Mouse (Mus musculus) CH12.LX (cell line): ENCODE measurements around the gene Traf5. TPM values are rescaled to one million over a fixed set of nuclear protein-coding genes. Genes with fewer than 3 reads are reported as not detected.

Experiments
- DNase-seq: peaks from one replicate; pipeline ENCODE4 v3.0.0-alpha.2; 2013; ENCODE audit errors: extremely low read depth
- H3K27ac ChIP-seq: 2 replicates; pipeline ENCODE4 v1.5.1; 2012; ENCODE audit warnings: low read depth, mild to moderate bottlenecking, control low read depth, moderate library complexity; ENCODE audit not compliant: insufficient read depth
- H3K27me3 ChIP-seq: replicated peaks from 2 replicates; pipeline ENCODE3; 2012; ENCODE audit warnings: inconsistent platforms
- H3K36me3 ChIP-seq, 2 experiments: replicated peaks in 1 of 2; 2 replicates each; pipeline versions ENCODE3 to v1.6.1; 2012; ENCODE audit warnings: inconsistent platforms in 1 of 2, low read length in 1 of 2, mild to moderate bottlenecking in 1 of 2, mixed read lengths in 1 of 2, moderate library complexity in 1 of 2; ENCODE audit not compliant: control insufficient read depth in 1 of 2, insufficient read depth in 1 of 2
- H3K4me1 ChIP-seq, 2 experiments: 2 replicates each; pipeline ENCODE4 v1.6.1; 2012; ENCODE audit warnings: inconsistent platforms in 1 of 2, moderate library complexity in 1 of 2; ENCODE audit not compliant: insufficient read depth in 2 of 2, control insufficient read depth in 1 of 2
- H3K4me2 ChIP-seq: 2 replicates; pipeline ENCODE4 v1.6.1; 2012; ENCODE audit warnings: low read depth, mild to moderate bottlenecking, control low read depth; ENCODE audit not compliant: poor library complexity, insufficient read depth, severe bottlenecking
- H3K4me3 ChIP-seq, 3 experiments: fragments of 150-350 bp in 1 of 3; sonication (generic) in 1 of 3; replicated peaks in 1 of 3; 2 replicates each; pipeline versions ENCODE3 to v1.5.1; 2011 to 2012; ENCODE audit warnings: low read depth in 2 of 3, low read length in 2 of 3, mild to moderate bottlenecking in 2 of 3, moderate library complexity in 2 of 3, control low read depth in 1 of 3, improper control_type of control experiment in 1 of 3, inconsistent platforms in 1 of 3, mixed read lengths in 1 of 3; ENCODE audit not compliant: poor library complexity in 1 of 3
- H3K79me2 ChIP-seq: replicated peaks from 2 replicates; pipeline ENCODE4 v1.6.1; 2012; ENCODE audit warnings: mild to moderate bottlenecking, moderate library complexity; ENCODE audit not compliant: control insufficient read depth, poor library complexity, insufficient read depth, severe bottlenecking; ENCODE audit errors: extremely low read depth
- H3K9ac ChIP-seq: 2 replicates; pipeline ENCODE4 v1.6.1; 2012; ENCODE audit warnings: low read depth, mild to moderate bottlenecking, control low read depth, moderate library complexity; ENCODE audit not compliant: insufficient read depth
- H3K9me3 ChIP-seq: replicated peaks from 2 replicates; pipeline ENCODE3; 2012; ENCODE audit warnings: low read length, inconsistent platforms, mixed read lengths
- BHLHE40 ChIP-seq: IDR thresholded peaks from 2 replicates; pipeline ENCODE4 v1.6.1; 2011; ENCODE audit warnings: mild to moderate bottlenecking, low read depth, low read length, improper control_type of control experiment
- CHD1 ChIP-seq: IDR thresholded peaks from 2 replicates; pipeline ENCODE4 v1.6.1; 2012; ENCODE audit warnings: low read depth, low read length, improper control_type of control experiment, inconsistent platforms
- CHD2 ChIP-seq: IDR thresholded peaks from 2 replicates; pipeline ENCODE4 v1.6.1; 2011; ENCODE audit warnings: low read length, improper control_type of control experiment
- CTCF ChIP-seq, 2 experiments: IDR thresholded peaks in 1 of 2; conservative IDR thresholded peaks in 1 of 2; 2 replicates each; pipeline ENCODE4 v1.5.1; 2011 to 2012; ENCODE audit warnings: low read depth in 2 of 2, low read length in 2 of 2, improper control_type of control experiment in 1 of 2, inconsistent platforms in 1 of 2, mild to moderate bottlenecking in 1 of 2, moderate library complexity in 1 of 2
- E2F4 ChIP-seq: IDR thresholded peaks from 2 replicates; pipeline ENCODE4 v1.6.1; 2011; ENCODE audit warnings: low read depth, low read length, improper control_type of control experiment; ENCODE audit not compliant: insufficient replicate concordance
- EP300 ChIP-seq: IDR thresholded peaks from 2 replicates; pipeline ENCODE4 v1.6.1; 2011; ENCODE audit warnings: low read length, improper control_type of control experiment
- IRF4 ChIP-seq: IDR thresholded peaks from 2 replicates; pipeline ENCODE4 v1.6.1; 2014; ENCODE audit warnings: low read depth, mild to moderate bottlenecking, inconsistent platforms, low read length, improper control_type of control experiment
- KAT2A ChIP-seq: IDR thresholded peaks from 2 replicates; pipeline ENCODE4 v1.6.1; 2012; ENCODE audit warnings: low read length, improper control_type of control experiment, inconsistent platforms; ENCODE audit not compliant: insufficient replicate concordance
- MAFK ChIP-seq: IDR thresholded peaks from 2 replicates; pipeline ENCODE4 v1.6.1; 2011; ENCODE audit warnings: low read length, improper control_type of control experiment; ENCODE audit not compliant: insufficient replicate concordance
- MAX ChIP-seq: IDR thresholded peaks from 2 replicates; pipeline ENCODE4 v1.6.1; 2011; ENCODE audit warnings: low read length, improper control_type of control experiment
- MAZ ChIP-seq: IDR thresholded peaks from 2 replicates; pipeline ENCODE4 v1.6.1; 2012; ENCODE audit warnings: low read depth, mild to moderate bottlenecking, inconsistent platforms, low read length, improper control_type of control experiment, moderate library complexity
- MEF2A ChIP-seq: IDR thresholded peaks from 2 replicates; pipeline ENCODE4 v1.6.1; 2014; ENCODE audit warnings: low read depth, mild to moderate bottlenecking, inconsistent platforms, low read length, improper control_type of control experiment, borderline replicate concordance
- MYC ChIP-seq: IDR thresholded peaks from 2 replicates; pipeline ENCODE4 v1.6.1; 2011; ENCODE audit warnings: low read depth, mild to moderate bottlenecking, improper control_type of control experiment, low read length
- NRF1 ChIP-seq: IDR thresholded peaks from 2 replicates; pipeline ENCODE4 v1.6.1; 2014; ENCODE audit warnings: low read depth, mild to moderate bottlenecking, inconsistent platforms, low read length, improper control_type of control experiment, moderate library complexity
- POLR2AphosphoS2 ChIP-seq: IDR thresholded peaks from 2 replicates; pipeline ENCODE4 v1.6.1; 2011; ENCODE audit warnings: low read depth, low read length, improper control_type of control experiment
- RAD21 ChIP-seq: IDR thresholded peaks from 2 replicates; pipeline ENCODE4 v1.6.1; 2011; ENCODE audit warnings: low read depth, mild to moderate bottlenecking, low read length, improper control_type of control experiment, moderate library complexity
- RCOR1 ChIP-seq: conservative IDR thresholded peaks from 2 replicates; pipeline ENCODE4 v1.6.1; 2012; ENCODE audit warnings: low read depth, mild to moderate bottlenecking, inconsistent platforms, low read length, improper control_type of control experiment
- SMC3 ChIP-seq: IDR thresholded peaks from 2 replicates; pipeline ENCODE4 v1.6.1; 2011; ENCODE audit warnings: low read depth, low read length, improper control_type of control experiment
- TBP ChIP-seq: conservative IDR thresholded peaks from 2 replicates; pipeline ENCODE4 v1.6.1; 2011; ENCODE audit warnings: low read depth, low read length, improper control_type of control experiment
- TCF12 ChIP-seq: IDR thresholded peaks from 2 replicates; pipeline ENCODE4 v1.6.1; 2014; ENCODE audit warnings: low read depth, mild to moderate bottlenecking, inconsistent platforms, low read length, improper control_type of control experiment
- USF1 ChIP-seq: IDR thresholded peaks from 2 replicates; pipeline ENCODE4 v1.6.1; 2014; ENCODE audit warnings: low read depth, mild to moderate bottlenecking, inconsistent platforms, low read length, improper control_type of control experiment
- USF2 ChIP-seq: conservative IDR thresholded peaks from 2 replicates; pipeline ENCODE4 v1.6.1; 2011; ENCODE audit warnings: low read depth, low read length, improper control_type of control experiment
- ZKSCAN1 ChIP-seq: IDR thresholded peaks from 2 replicates; pipeline ENCODE4 v1.6.1; 2012; ENCODE audit warnings: low read depth, inconsistent platforms, low read length, improper control_type of control experiment, borderline replicate concordance
- dilution Hi-C: fragments of 300-500 bp; cut with MboI; formaldehyde crosslinking; loops from 2 replicates; pipeline ENCODE4 v1.14.3; 2020; ENCODE audit warnings: low sequenced_read_pairs; ENCODE audit not compliant: extremely low pct_unique_long_range_greater_than_20kb, extremely low pct_ligation_motif_present
- in situ Hi-C: fragments of 300-500 bp; cut with MboI; formaldehyde crosslinking; loops from 3 replicates; pipeline ENCODE4 v1.14.3; 2019; ENCODE audit warnings: low sequenced_read_pairs, low pct_ligation_motif_present, low pct_unique_long_range_greater_than_20kb, mixed read lengths
- polyA plus RNA-seq: library from polyadenylated mRNA; unstranded; fragments of >175 nt; gene quantifications from 2 replicates; pipeline ENCODE4 v1.2.1, GENCODE M21; 2012; ENCODE audit warnings: low read depth; ENCODE audit not compliant: insufficient read length
- total RNA-seq, 2 experiments: library from RNA; depleted of rRNA; stranded (reverse); fragments of 300-350 nt in 1 of 2; fragments of >200 nt in 1 of 2; gene quantifications; 2 replicates each; pipeline ENCODE4 v1.2.3; 2012 to 2014

The Traf5 gene
- total and polyA plus RNA-seq, 3 experiments: 21.3 to 38.7 (median 32.3) TPM

- in situ Hi-C loops (loop anchor here (5.0 kb wide), 1 partner anchor 258 kb away; no protein-coding TSS in a partner anchor), dilution Hi-C loops (no loop called here)
- Histone ChIP-seq H3K4me1 (peaks cover 1 to 2% of the 10 kb centered on the region in 2 experiments; a peak in 3 of 4 replicates), H3K9me3 (no peaks in the 10 kb centered on the region), H3K4me2 (no peak overlapping the region), H3K27ac (no peak overlapping the region), H3K79me2 (no peaks in the 10 kb centered on the region; the same call in 1 of the 2 replicates), H3K4me3 (no peak overlapping the region), H3K36me3 (peaks cover 2 to 9% of the 10 kb centered on the region in 2 experiments), H3K9ac (no peak overlapping the region), H3K27me3 (no peaks in the 10 kb centered on the region)
- no peak for TF ChIP-seq USF2
- no peak for TF ChIP-seq CTCF (conservative IDR thresholded peaks at IDR 0.05 in 1 of 2, IDR thresholded peaks at IDR 0.05 in 1 of 2; ENCODE audit: low read depth in 2 of 2, low read length in 2 of 2)
- no peak for TF ChIP-seq E2F4
- no peak for TF ChIP-seq CHD2
- no peak for TF ChIP-seq USF1
- no peak for TF ChIP-seq MEF2A
- no peak for TF ChIP-seq IRF4
- TF ChIP-seq RCOR1: no peak
- no peak for TF ChIP-seq MYC
- no peak for TF ChIP-seq SMC3
- no peak for TF ChIP-seq MAX
- TF ChIP-seq KAT2A: no peak
- TF ChIP-seq ZKSCAN1: no peak
- TF ChIP-seq TBP: no peak
- TF ChIP-seq CHD1: no peak
- no peak for DNase-seq
These were observed 3.3 kb upstream of the Traf5 start for GRCm38 (mm10) chr1:192095626-192096025.

GRCm38 (mm10) chr1:192094451-192095170, 2.3 kb upstream of the Traf5 start:
- dilution Hi-C loops (no loop called here), in situ Hi-C loops (loop anchor here (5.0 kb wide), 1 partner anchor 257 kb away; no protein-coding TSS in a partner anchor)
- no peak overlapping the region for H3K9ac ChIP-seq
- DNase-seq: peak; percentile 72
- peaks cover 3 to 10% of the 10 kb centered on the region in 2 experiments for H3K4me1 ChIP-seq
- no peak overlapping the region for H3K27ac ChIP-seq
- no peak overlapping the region for H3K4me2 ChIP-seq
- no peaks in the 10 kb centered on the region; the same call in 1 of the 2 replicates for H3K79me2 ChIP-seq
- H3K36me3 ChIP-seq: peaks cover 0 to 6% of the 10 kb centered on the region in 2 experiments
- no peaks in the 10 kb centered on the region for H3K27me3 ChIP-seq
- no peak overlapping the region for H3K4me3 ChIP-seq
- no peaks in the 10 kb centered on the region for H3K9me3 ChIP-seq
- TF ChIP-seq NRF1: no peak
- TF ChIP-seq ZKSCAN1: no peak
- TF ChIP-seq USF1: no peak
- peak; percentile 78 for TF ChIP-seq RAD21
- no peak for TF ChIP-seq POLR2AphosphoS2
- TF ChIP-seq BHLHE40: no peak
- 0 out of 2 replicates have a peak, but pooled peaks have one; percentile 25 for TF ChIP-seq MYC
- no peak for TF ChIP-seq MAZ
- TF ChIP-seq USF2: no peak
- TF ChIP-seq CTCF (conservative IDR thresholded peaks at IDR 0.05 in 1 of 2, IDR thresholded peaks at IDR 0.05 in 1 of 2; ENCODE audit: low read depth in 2 of 2, low read length in 2 of 2): peak; percentile 63 to 85
- TF ChIP-seq CHD2: no peak
- TF ChIP-seq SMC3: peak; percentile 83
- TF ChIP-seq MAFK: no peak
- TF ChIP-seq TCF12: no peak
- no peak for TF ChIP-seq EP300
- TF ChIP-seq MEF2A: no peak
- TF ChIP-seq, all 38 proteins: peak for 4
